Mouse (Mus musculus): ENCODE measurements at regions not wholly inside any gene's neighbourhood (a gene's known extent, or its start where the extent isn't known, plus 50 kb on each side); places are given as distances from the start of the nearest gene placed in this dataset.
A peak's percentile ranks its signal among the peaks of the same experiment; 100 is the strongest.

- no peak for DNase-seq
Measured at GRCm38 (mm10) chr14:98477416-98477815, 307.9 kb upstream of the Dach1 start.

- peak; percentile 5 to 23 for DNase-seq
Measured at GRCm38 (mm10) chr14:98471803-98472509, 302.4 kb upstream of the Dach1 start.

GRCm38 (mm10) chr14:98454461-98454860 lies 284.9 kb upstream of the Dach1 start:
- no peak for DNase-seq

- no peak for DNase-seq
Measured at GRCm38 (mm10) chr14:98452191-98452590, 282.6 kb upstream of the Dach1 start.

- no peak for DNase-seq
Measured at GRCm38 (mm10) chr14:98449568-98449967, 280.0 kb upstream of the Dach1 start.

GRCm38 (mm10) chr14:98442411-98442810 lies 272.8 kb upstream of the Dach1 start:
- DNase-seq = no peak

GRCm38 (mm10) chr14:98441954-98442353 lies 272.4 kb upstream of the Dach1 start:
- peak; percentile 24 to 46 for DNase-seq

GRCm38 (mm10) chr14:98431959-98432358 lies 262.4 kb upstream of the Dach1 start:
- DNase-seq = no peak

- DNase-seq = no peak
Measured at GRCm38 (mm10) chr14:98417719-98418118, 248.2 kb upstream of the Dach1 start.

- DNase-seq = peak; percentile 8
Measured at GRCm38 (mm10) chr14:98414201-98414600, 244.6 kb upstream of the Dach1 start.

GRCm38 (mm10) chr14:98405936-98406635 lies 236.5 kb upstream of the Dach1 start:
- DNase-seq = no peak

- DNase-seq = no peak
Measured at GRCm38 (mm10) chr14:98404026-98404425, 234.5 kb upstream of the Dach1 start.

GRCm38 (mm10) chr14:98387871-98388270 lies 218.3 kb upstream of the Dach1 start:
- DNase-seq = no peak
